Mouse (Mus musculus): ENCODE data around the gene Xpa. TPM values are rescaled to one million over a fixed set of nuclear protein-coding genes. Genes with fewer than 3 reads are reported as not detected.

Gene Xpa
- total and polyA plus RNA-seq, 2 experiments, result 10.3 to 18.7 TPM

DNA sequence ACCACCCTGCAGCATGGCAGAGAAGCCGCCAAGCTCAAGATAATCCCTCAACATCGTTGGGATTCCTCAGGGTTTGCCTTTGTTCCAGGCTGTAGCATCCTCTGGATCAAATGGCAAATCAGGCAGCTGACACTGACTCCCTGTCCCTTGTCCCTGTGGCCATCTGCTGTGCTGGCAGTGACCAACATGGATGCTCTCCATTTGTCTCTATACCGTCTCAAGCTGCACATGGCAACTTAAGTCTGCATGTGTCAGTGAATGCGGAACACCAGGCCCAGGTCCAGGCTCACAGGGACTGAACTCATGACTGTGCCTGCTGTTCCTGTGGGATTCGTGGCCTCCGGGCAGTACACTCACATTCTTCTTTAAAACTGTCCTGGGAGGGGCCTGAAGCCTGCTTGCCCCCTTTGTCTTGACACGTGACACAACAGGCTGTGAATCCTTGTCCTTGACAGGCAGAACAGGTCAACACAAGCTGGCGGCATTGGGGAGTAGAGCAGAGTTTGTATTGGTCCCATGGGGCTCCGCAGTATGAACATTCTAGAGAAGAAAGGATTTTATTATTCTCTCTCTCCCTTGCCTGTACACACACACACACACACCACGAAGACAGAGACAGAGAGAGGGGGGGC lies 79.5 kb downstream of the Xpa start:
- 90% methylated on average over 10 of the region's 10 CpGs for WGBS
- H3K36me3 ChIP-seq (ENCODE audit: control insufficient read depth, insufficient read depth, low read length), result peaks cover 59% of the 10 kb centered on the region
- H3K4me3 ChIP-seq (ENCODE audit: insufficient read depth, low read depth, low read length), result no peak overlapping the region
- H3K4me1 ChIP-seq (ENCODE audit: control insufficient read depth, insufficient read depth, low read length), result no peaks in the 10 kb centered on the region
- no peaks in the 10 kb centered on the region for H3K79me2 ChIP-seq (ENCODE audit: control insufficient read depth, insufficient read depth, low read length)
- no peak overlapping the region for H3K27ac ChIP-seq (replicated peaks; ENCODE audit: insufficient read depth, low read depth, low read length)
- no peak overlapping the region for H3K9ac ChIP-seq (ENCODE audit: low read depth, low read length)
- no peaks in the 10 kb centered on the region for H3K27me3 ChIP-seq (ENCODE audit: control insufficient read depth, insufficient read depth, low read length)
- TF ChIP-seq CTCF (IDR thresholded peaks at IDR 0.05; ENCODE audit: low read depth, low read length), result no peak
- TF ChIP-seq POLR2A (IDR thresholded peaks at IDR 0.05; ENCODE audit: extremely low read depth, insufficient read depth, low read length), result no peak
- no peak for DNase-seq (ENCODE audit: extremely low read depth, low read depth, low spot score)

GRCm38 (mm10) chr4:46115308-46115707 lies 80.8 kb downstream of the Xpa start:
- H3K36me3 ChIP-seq (ENCODE audit: control insufficient read depth, insufficient read depth, low read length), result peaks cover 46% of the 10 kb centered on the region
- 82% methylated on average over 1 of the region's 1 CpGs for WGBS
- no peaks in the 10 kb centered on the region for H3K4me1 ChIP-seq (ENCODE audit: control insufficient read depth, insufficient read depth, low read length)
- no peak overlapping the region for H3K4me3 ChIP-seq (ENCODE audit: insufficient read depth, low read depth, low read length)
- no peak overlapping the region for H3K27ac ChIP-seq (replicated peaks; ENCODE audit: insufficient read depth, low read depth, low read length)
- TF ChIP-seq CTCF (IDR thresholded peaks at IDR 0.05; ENCODE audit: low read depth, low read length), result no peak
- no peak for TF ChIP-seq POLR2A (IDR thresholded peaks at IDR 0.05; ENCODE audit: extremely low read depth, insufficient read depth, low read length)
- DNase-seq (ENCODE audit: extremely low read depth, low read depth, low spot score), result no peak
- no peaks in the 10 kb centered on the region for H3K79me2 ChIP-seq (ENCODE audit: control insufficient read depth, insufficient read depth, low read length)
- H3K9ac ChIP-seq (ENCODE audit: low read depth, low read length), result no peak overlapping the region
- no peaks in the 10 kb centered on the region for H3K27me3 ChIP-seq (ENCODE audit: control insufficient read depth, insufficient read depth, low read length)

GRCm38 (mm10) chr4:46111361-46111760 lies 84.8 kb downstream of the Xpa start:
- H3K27me3 ChIP-seq (ENCODE audit: control insufficient read depth, insufficient read depth, low read length), result no peaks in the 10 kb centered on the region
- TF ChIP-seq POLR2A (IDR thresholded peaks at IDR 0.05; ENCODE audit: extremely low read depth, insufficient read depth, low read length) (no peak), CTCF (IDR thresholded peaks at IDR 0.05; ENCODE audit: low read depth, low read length) (no peak)
- no peaks in the 10 kb centered on the region for H3K79me2 ChIP-seq (ENCODE audit: control insufficient read depth, insufficient read depth, low read length)
- H3K36me3 ChIP-seq (ENCODE audit: control insufficient read depth, insufficient read depth, low read length), result peaks cover 21% of the 10 kb centered on the region
- no peak for DNase-seq (ENCODE audit: extremely low read depth, low read depth, low spot score)
- no peak overlapping the region for H3K4me3 ChIP-seq (ENCODE audit: insufficient read depth, low read depth, low read length)
- no peak overlapping the region for H3K9ac ChIP-seq (ENCODE audit: low read depth, low read length)
- no peaks in the 10 kb centered on the region for H3K4me1 ChIP-seq (ENCODE audit: control insufficient read depth, insufficient read depth, low read length)
- 66% methylated on average over 3 of the region's 3 CpGs for WGBS
- no peak overlapping the region for H3K27ac ChIP-seq (replicated peaks; ENCODE audit: insufficient read depth, low read depth, low read length)

- H3K27me3 ChIP-seq (ENCODE audit: control insufficient read depth, insufficient read depth, low read length), result no peaks in the 10 kb centered on the region
- H3K9ac ChIP-seq (ENCODE audit: low read depth, low read length), result no peak overlapping the region
- H3K36me3 ChIP-seq (ENCODE audit: control insufficient read depth, insufficient read depth, low read length), result peaks cover 11% of the 10 kb centered on the region; the same call in 1 of the 2 replicates
- no peak overlapping the region for H3K27ac ChIP-seq (replicated peaks; ENCODE audit: insufficient read depth, low read depth, low read length)
- DNase-seq (ENCODE audit: extremely low read depth, low read depth, low spot score), result no peak
- TF ChIP-seq POLR2A (IDR thresholded peaks at IDR 0.05; ENCODE audit: extremely low read depth, insufficient read depth, low read length) (no peak), CTCF (IDR thresholded peaks at IDR 0.05; ENCODE audit: low read depth, low read length) (no peak)
- whole genome bisulfite sequencing, result 93% methylated on average over 8 of the region's 8 CpGs
- H3K4me1 ChIP-seq (ENCODE audit: control insufficient read depth, insufficient read depth, low read length), result no peaks in the 10 kb centered on the region
- H3K4me3 ChIP-seq (ENCODE audit: insufficient read depth, low read depth, low read length), result no peak overlapping the region
- no peaks in the 10 kb centered on the region for H3K79me2 ChIP-seq (ENCODE audit: control insufficient read depth, insufficient read depth, low read length)
These were observed 86.0 kb downstream of the Xpa start for GRCm38 (mm10) chr4:46110084-46110483.

Other genes with a start within 250 kb of the Xpa start
- gene Tdrd7, start 231.0 kb downstream of the Xpa start, total RNA-seq (2014; rRNA removed), result 27.0 and 27.8 TPM in 2 replicates
- gene Tdrd7, start 231.0 kb downstream of the Xpa start, polyA plus RNA-seq (2012; rRNA removed), result 10.9 and 11.3 TPM in 2 replicates
- gene Tmod1, start 157.4 kb downstream of the Xpa start, total RNA-seq (2014; rRNA removed), result 0.09 TPM in 1 of 2 replicates, not detected in the other
- gene Tmod1, start 157.4 kb downstream of the Xpa start, polyA plus RNA-seq (2012; rRNA removed), result 0.07 TPM in 1 of 2 replicates, not detected in the other
- 16.2 and 17.3 TPM in 2 replicates for gene Ncbp1, start 57.7 kb downstream of the Xpa start, total RNA-seq (2014; rRNA removed)
- 7.0 and 12.0 TPM in 2 replicates for gene Ncbp1, start 57.7 kb downstream of the Xpa start, polyA plus RNA-seq (2012; rRNA removed)
- 13.0 and 14.1 TPM in 2 replicates for gene Tstd2, start 57.6 kb downstream of the Xpa start, total RNA-seq (2014; rRNA removed)
- gene Tstd2, start 57.6 kb downstream of the Xpa start, polyA plus RNA-seq (2012; rRNA removed), result 8.0 and 10.5 TPM in 2 replicates
- not detected in 2 replicates for gene Foxe1, start 147.3 kb upstream of the Xpa start, total RNA-seq (2014; rRNA removed)
- 0.04 TPM in 1 of 2 replicates, not detected in the other for gene Foxe1, start 147.3 kb upstream of the Xpa start, polyA plus RNA-seq (2012; rRNA removed)
- gene Trmo, start 193.1 kb upstream of the Xpa start, total RNA-seq (2014; rRNA removed), result 4.0 and 4.6 TPM in 2 replicates
- gene Trmo, start 193.1 kb upstream of the Xpa start, polyA plus RNA-seq (2012; rRNA removed), result 3.3 and 4.5 TPM in 2 replicates
- not detected in 2 replicates for gene Hemgn, start 217.2 kb upstream of the Xpa start, total RNA-seq (2014; rRNA removed)
- gene Hemgn, start 217.2 kb upstream of the Xpa start, polyA plus RNA-seq (2012; rRNA removed), result not detected in 2 replicates